Mouse (Mus musculus) CH12.LX (cell line): ENCODE measurements around the gene Enpp6. TPM values are rescaled to one million over a fixed set of nuclear protein-coding genes. Genes with fewer than 3 reads are reported as not detected.

Experiments used
- DNase-seq: peaks from one replicate; pipeline ENCODE4 v3.0.0-alpha.2; 2013; ENCODE audit errors: extremely low read depth
- H3K27ac ChIP-seq: 2 replicates; pipeline ENCODE4 v1.5.1; 2012; ENCODE audit warnings: low read depth, mild to moderate bottlenecking, control low read depth, moderate library complexity; ENCODE audit not compliant: insufficient read depth
- H3K27me3 ChIP-seq: replicated peaks from 2 replicates; pipeline ENCODE3; 2012; ENCODE audit warnings: inconsistent platforms
- H3K36me3 ChIP-seq, 2 experiments: replicated peaks in 1 of 2; 2 replicates each; pipeline versions ENCODE3 to v1.6.1; 2012; ENCODE audit warnings: inconsistent platforms in 1 of 2, low read length in 1 of 2, mild to moderate bottlenecking in 1 of 2, mixed read lengths in 1 of 2, moderate library complexity in 1 of 2; ENCODE audit not compliant: control insufficient read depth in 1 of 2, insufficient read depth in 1 of 2
- H3K4me1 ChIP-seq, 2 experiments: 2 replicates each; pipeline ENCODE4 v1.6.1; 2012; ENCODE audit warnings: inconsistent platforms in 1 of 2, moderate library complexity in 1 of 2; ENCODE audit not compliant: insufficient read depth in 2 of 2, control insufficient read depth in 1 of 2
- H3K4me2 ChIP-seq: 2 replicates; pipeline ENCODE4 v1.6.1; 2012; ENCODE audit warnings: low read depth, mild to moderate bottlenecking, control low read depth; ENCODE audit not compliant: poor library complexity, insufficient read depth, severe bottlenecking
- H3K4me3 ChIP-seq, 3 experiments: fragments of 150-350 bp in 1 of 3; sonication (generic) in 1 of 3; replicated peaks in 1 of 3; 2 replicates each; pipeline versions ENCODE3 to v1.5.1; 2011 to 2012; ENCODE audit warnings: low read depth in 2 of 3, low read length in 2 of 3, mild to moderate bottlenecking in 2 of 3, moderate library complexity in 2 of 3, control low read depth in 1 of 3, improper control_type of control experiment in 1 of 3, inconsistent platforms in 1 of 3, mixed read lengths in 1 of 3; ENCODE audit not compliant: poor library complexity in 1 of 3
- H3K79me2 ChIP-seq: replicated peaks from 2 replicates; pipeline ENCODE4 v1.6.1; 2012; ENCODE audit warnings: mild to moderate bottlenecking, moderate library complexity; ENCODE audit not compliant: control insufficient read depth, poor library complexity, insufficient read depth, severe bottlenecking; ENCODE audit errors: extremely low read depth
- H3K9ac ChIP-seq: 2 replicates; pipeline ENCODE4 v1.6.1; 2012; ENCODE audit warnings: low read depth, mild to moderate bottlenecking, control low read depth, moderate library complexity; ENCODE audit not compliant: insufficient read depth
- H3K9me3 ChIP-seq: replicated peaks from 2 replicates; pipeline ENCODE3; 2012; ENCODE audit warnings: low read length, inconsistent platforms, mixed read lengths
- BHLHE40 ChIP-seq: IDR thresholded peaks from 2 replicates; pipeline ENCODE4 v1.6.1; 2011; ENCODE audit warnings: mild to moderate bottlenecking, low read depth, low read length, improper control_type of control experiment
- CHD1 ChIP-seq: IDR thresholded peaks from 2 replicates; pipeline ENCODE4 v1.6.1; 2012; ENCODE audit warnings: low read depth, low read length, improper control_type of control experiment, inconsistent platforms
- CHD2 ChIP-seq: IDR thresholded peaks from 2 replicates; pipeline ENCODE4 v1.6.1; 2011; ENCODE audit warnings: low read length, improper control_type of control experiment
- CTCF ChIP-seq, 2 experiments: IDR thresholded peaks in 1 of 2; conservative IDR thresholded peaks in 1 of 2; 2 replicates each; pipeline ENCODE4 v1.5.1; 2011 to 2012; ENCODE audit warnings: low read depth in 2 of 2, low read length in 2 of 2, improper control_type of control experiment in 1 of 2, inconsistent platforms in 1 of 2, mild to moderate bottlenecking in 1 of 2, moderate library complexity in 1 of 2
- E2F4 ChIP-seq: IDR thresholded peaks from 2 replicates; pipeline ENCODE4 v1.6.1; 2011; ENCODE audit warnings: low read depth, low read length, improper control_type of control experiment; ENCODE audit not compliant: insufficient replicate concordance
- GABPA ChIP-seq: IDR thresholded peaks from 2 replicates; pipeline ENCODE4 v1.6.1; 2012; ENCODE audit warnings: low read depth, low read length, improper control_type of control experiment, inconsistent platforms; ENCODE audit not compliant: insufficient replicate concordance
- HCFC1 ChIP-seq: IDR thresholded peaks from 2 replicates; pipeline ENCODE4 v1.6.1; 2012; ENCODE audit warnings: low read depth, mild to moderate bottlenecking, inconsistent platforms, low read length, improper control_type of control experiment
- IRF4 ChIP-seq: IDR thresholded peaks from 2 replicates; pipeline ENCODE4 v1.6.1; 2014; ENCODE audit warnings: low read depth, mild to moderate bottlenecking, inconsistent platforms, low read length, improper control_type of control experiment
- JUN ChIP-seq: IDR thresholded peaks from 2 replicates; pipeline ENCODE4 v1.6.1; 2011; ENCODE audit warnings: low read depth, mild to moderate bottlenecking, low read length, improper control_type of control experiment, moderate library complexity; ENCODE audit not compliant: insufficient read depth
- MAX ChIP-seq: IDR thresholded peaks from 2 replicates; pipeline ENCODE4 v1.6.1; 2011; ENCODE audit warnings: low read length, improper control_type of control experiment
- MAZ ChIP-seq: IDR thresholded peaks from 2 replicates; pipeline ENCODE4 v1.6.1; 2012; ENCODE audit warnings: low read depth, mild to moderate bottlenecking, inconsistent platforms, low read length, improper control_type of control experiment, moderate library complexity
- MYC ChIP-seq: IDR thresholded peaks from 2 replicates; pipeline ENCODE4 v1.6.1; 2011; ENCODE audit warnings: low read depth, mild to moderate bottlenecking, improper control_type of control experiment, low read length
- NELFE ChIP-seq: IDR thresholded peaks from 2 replicates; pipeline ENCODE4 v1.6.1; 2011; ENCODE audit warnings: low read depth, low read length, improper control_type of control experiment
- NRF1 ChIP-seq: IDR thresholded peaks from 2 replicates; pipeline ENCODE4 v1.6.1; 2014; ENCODE audit warnings: low read depth, mild to moderate bottlenecking, inconsistent platforms, low read length, improper control_type of control experiment, moderate library complexity
- POLR2AphosphoS2 ChIP-seq: IDR thresholded peaks from 2 replicates; pipeline ENCODE4 v1.6.1; 2011; ENCODE audit warnings: low read depth, low read length, improper control_type of control experiment
- RAD21 ChIP-seq: IDR thresholded peaks from 2 replicates; pipeline ENCODE4 v1.6.1; 2011; ENCODE audit warnings: low read depth, mild to moderate bottlenecking, low read length, improper control_type of control experiment, moderate library complexity
- SIN3A ChIP-seq: IDR thresholded peaks from 2 replicates; pipeline ENCODE4 v1.6.1; 2012; ENCODE audit warnings: low read length, improper control_type of control experiment, inconsistent platforms
- SMC3 ChIP-seq: IDR thresholded peaks from 2 replicates; pipeline ENCODE4 v1.6.1; 2011; ENCODE audit warnings: low read depth, low read length, improper control_type of control experiment
- TBP ChIP-seq: conservative IDR thresholded peaks from 2 replicates; pipeline ENCODE4 v1.6.1; 2011; ENCODE audit warnings: low read depth, low read length, improper control_type of control experiment
- UBTF ChIP-seq: IDR thresholded peaks from 2 replicates; pipeline ENCODE4 v1.6.1; 2012; ENCODE audit warnings: low read depth, mild to moderate bottlenecking, inconsistent platforms, low read length, improper control_type of control experiment, moderate library complexity
- ZMIZ1 ChIP-seq: IDR thresholded peaks from 2 replicates; pipeline ENCODE4 v1.6.1; 2012; ENCODE audit warnings: low read depth, mild to moderate bottlenecking, inconsistent platforms, low read length, improper control_type of control experiment
- ZNF384 ChIP-seq: IDR thresholded peaks from 2 replicates; pipeline ENCODE4 v1.6.1; 2012; ENCODE audit warnings: low read depth, low read length, improper control_type of control experiment, inconsistent platforms
- dilution Hi-C: fragments of 300-500 bp; cut with MboI; formaldehyde crosslinking; loops from 2 replicates; pipeline ENCODE4 v1.14.3; 2020; ENCODE audit warnings: low sequenced_read_pairs; ENCODE audit not compliant: extremely low pct_unique_long_range_greater_than_20kb, extremely low pct_ligation_motif_present
- in situ Hi-C: fragments of 300-500 bp; cut with MboI; formaldehyde crosslinking; loops from 3 replicates; pipeline ENCODE4 v1.14.3; 2019; ENCODE audit warnings: low sequenced_read_pairs, low pct_ligation_motif_present, low pct_unique_long_range_greater_than_20kb, mixed read lengths
- polyA plus RNA-seq: library from polyadenylated mRNA; unstranded; fragments of >175 nt; gene quantifications from 2 replicates; pipeline ENCODE4 v1.2.1, GENCODE M21; 2012; ENCODE audit warnings: low read depth; ENCODE audit not compliant: insufficient read length
- total RNA-seq, 2 experiments: library from RNA; depleted of rRNA; stranded (reverse); fragments of 300-350 nt in 1 of 2; fragments of >200 nt in 1 of 2; gene quantifications; 2 replicates each; pipeline ENCODE4 v1.2.3; 2012 to 2014

The Enpp6 gene
- total and polyA plus RNA-seq, 3 experiments: not detected

DNA sequence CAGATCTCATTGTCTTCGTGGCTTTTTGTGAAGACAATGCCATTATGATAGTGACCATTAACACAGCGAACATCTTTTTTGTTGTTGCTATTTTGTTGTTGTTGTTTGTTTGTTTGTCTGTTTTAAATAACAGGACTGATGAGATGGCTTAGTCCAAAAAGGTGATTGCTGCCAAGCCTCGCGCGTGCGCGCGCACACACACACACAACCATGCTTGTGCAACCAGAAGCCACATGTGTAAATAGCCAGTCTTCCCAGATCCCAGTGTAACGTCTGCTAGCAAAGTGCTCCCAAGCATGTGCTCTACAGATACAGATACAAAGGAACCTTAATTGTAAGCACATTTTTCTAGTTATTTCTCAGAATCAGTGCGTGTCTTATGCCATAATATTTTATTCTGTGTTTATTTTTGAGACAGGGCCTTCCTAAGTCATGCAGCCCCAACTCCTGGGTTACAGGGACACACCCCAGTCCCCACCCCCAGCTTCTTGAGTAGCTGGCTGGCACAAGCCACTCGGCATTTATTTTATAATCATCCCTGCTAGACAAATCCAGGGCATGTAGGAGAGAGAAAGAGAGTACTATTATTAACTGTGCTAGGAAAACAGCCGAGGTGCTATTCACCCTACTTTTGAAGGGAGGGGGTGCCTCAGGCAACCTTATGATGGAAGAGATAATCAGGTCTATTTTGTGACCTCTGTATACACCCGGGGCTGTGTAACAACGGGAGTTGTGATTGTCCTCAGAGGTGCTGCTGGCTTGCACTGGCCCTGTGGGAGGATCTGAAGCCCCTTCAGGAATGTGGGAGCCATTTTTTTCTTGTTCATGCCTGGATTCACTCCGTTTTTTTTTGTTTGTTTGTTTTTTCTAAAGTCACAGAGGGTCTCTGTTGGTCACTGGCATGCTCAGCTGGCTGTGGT lies 44.7 kb upstream of the Enpp6 start:
- no peak for TF ChIP-seq UBTF
- TF ChIP-seq CTCF (conservative IDR thresholded peaks at IDR 0.05 in 1 of 2, IDR thresholded peaks at IDR 0.05 in 1 of 2; ENCODE audit: low read depth in 2 of 2, low read length in 2 of 2): no peak
- no peak for TF ChIP-seq MAZ
- TF ChIP-seq NRF1: peak; percentile 75
- 0 out of 2 replicates have a peak, but pooled peaks have one; percentile 14 for TF ChIP-seq ZMIZ1
- no peak for TF ChIP-seq BHLHE40
- TF ChIP-seq GABPA: no peak
- TF ChIP-seq MAX: no peak
- no peak for TF ChIP-seq NELFE
- TF ChIP-seq, all 38 proteins: peak for 2
- H3K27ac ChIP-seq: peak overlapping the region; percentile 98
- dilution Hi-C loops: no loop called here
- peak overlapping the region; percentile 35 for H3K4me2 ChIP-seq
- peak; percentile 46 for DNase-seq
- peaks cover 14% of the 10 kb centered on the region for H3K9me3 ChIP-seq
- in situ Hi-C loops: loop anchor here (25.0 kb wide), 1 partner anchor 730 kb away; the partner anchor contains the start of gene Slc25a4
- no peaks in the 10 kb centered on the region for H3K36me3 ChIP-seq
- no peaks in the 10 kb centered on the region for H3K79me2 ChIP-seq
- no peak overlapping the region for H3K4me3 ChIP-seq
- peak overlapping the region; percentile 9; the same call in 1 of the 2 replicates for H3K9ac ChIP-seq
- no peaks in the 10 kb centered on the region for H3K27me3 ChIP-seq
- H3K4me1 ChIP-seq: peaks cover 33 to 70% of the 10 kb centered on the region in 2 experiments

DNA sequence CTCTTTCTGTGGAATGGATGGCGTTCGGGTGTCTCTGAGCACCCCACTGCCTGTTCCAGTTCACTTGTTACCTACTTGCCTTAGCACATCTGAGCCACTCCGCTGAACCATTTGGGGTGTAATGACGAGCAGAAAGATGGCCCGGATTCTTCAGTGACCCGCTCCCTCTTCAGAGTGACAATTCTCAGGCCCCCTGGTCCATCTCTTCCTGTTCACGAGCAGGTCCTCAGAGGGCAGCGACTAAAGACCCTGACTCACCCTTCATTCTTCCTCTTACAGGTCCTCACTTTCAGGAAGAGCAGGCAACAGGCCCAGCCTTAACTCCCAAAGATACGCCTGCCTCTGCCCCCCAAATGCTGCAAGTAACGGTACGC lies 44.0 kb upstream of the Enpp6 start:
- dilution Hi-C loops (no loop called here), in situ Hi-C loops (loop anchor here (25.0 kb wide), 1 partner anchor 730 kb away; the partner anchor contains the start of gene Slc25a4)
- Histone ChIP-seq H3K9ac (no peak overlapping the region), H3K4me2 (no peak overlapping the region; the same call in 1 of the 2 replicates), H3K4me1 (peaks cover 33 to 70% of the 10 kb centered on the region in 2 experiments), H3K4me3 (no peak overlapping the region), H3K9me3 (peaks cover 14% of the 10 kb centered on the region), H3K36me3 (no peaks in the 10 kb centered on the region), H3K79me2 (no peaks in the 10 kb centered on the region), H3K27me3 (no peaks in the 10 kb centered on the region), H3K27ac (peak overlapping the region; percentile 98)
- TF ChIP-seq IRF4 (no peak), MYC (no peak)
- no peak for DNase-seq

DNA sequence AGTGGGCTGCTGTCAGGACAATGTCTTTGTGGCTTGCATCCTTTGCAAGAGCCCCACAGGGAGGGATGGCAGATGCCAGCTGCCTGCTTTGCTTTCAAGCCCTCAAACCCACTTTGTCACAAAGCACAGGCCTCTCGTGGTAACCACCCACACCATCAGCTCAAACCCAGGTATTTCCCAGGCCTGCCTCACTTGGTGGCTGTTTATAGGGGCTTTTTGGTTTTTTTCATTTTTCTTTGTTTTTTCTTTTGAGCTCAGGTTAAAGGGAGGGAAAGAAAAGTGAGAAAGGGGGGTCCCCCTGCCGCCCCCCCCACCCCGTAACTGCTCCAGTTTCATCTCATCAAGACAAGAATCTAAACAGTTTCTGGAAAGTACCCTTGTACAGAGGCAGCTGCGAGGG lies 43.4 kb upstream of the Enpp6 start:
- no peaks in the 10 kb centered on the region for H3K27me3 ChIP-seq
- H3K4me1 ChIP-seq: peaks cover 28 to 64% of the 10 kb centered on the region in 2 experiments
- dilution Hi-C loops: no loop called here
- in situ Hi-C loops: loop anchor here (25.0 kb wide), 1 partner anchor 731 kb away; the partner anchor contains the start of gene Slc25a4
- H3K36me3 ChIP-seq: no peaks in the 10 kb centered on the region
- peak overlapping the region; percentile 85 for H3K27ac ChIP-seq
- peaks cover 14% of the 10 kb centered on the region for H3K9me3 ChIP-seq
- no peak overlapping the region for H3K4me2 ChIP-seq
- no peaks in the 10 kb centered on the region for H3K79me2 ChIP-seq
- no peak overlapping the region for H3K9ac ChIP-seq
- no peak overlapping the region for H3K4me3 ChIP-seq
- peak; percentile 66 for DNase-seq
- TF ChIP-seq ZNF384 (peak; percentile 84), RAD21 (no peak), IRF4 (peak; percentile 81), NELFE (no peak), CHD2 (0 out of 2 replicates have a peak, but pooled peaks have one; percentile 14), E2F4 (no peak), POLR2AphosphoS2 (no peak), TBP (no peak), CHD1 (no peak), JUN (no peak), HCFC1 (no peak), UBTF (no peak), SIN3A (0 out of 2 replicates have a peak, but pooled peaks have one; percentile 36), MAX (0 out of 2 replicates have a peak, but pooled peaks have one; percentile 46), MAZ (peak; percentile 74; the same call in 1 of the 2 replicates), SMC3 (0 out of 2 replicates have a peak, but pooled peaks have one; percentile 7)
